Mouse (Mus musculus) liver, adult 2 months (tissue): ENCODE measurements around the gene Plch2. TPM values are rescaled to one million over a fixed set of nuclear protein-coding genes. Genes with fewer than 3 reads are reported as not detected.

ENCODE experiments used
- DNase-seq: peaks from one replicate; pipeline ENCODE4 v3.0.0-alpha.2; 2011; ENCODE audit warnings: low read depth, low spot score; ENCODE audit errors: extremely low read depth
- H3K27ac ChIP-seq: fragments of 200-500 bp; replicated peaks from 2 replicates; pipeline ENCODE4 v1.5.1; 2012; ENCODE audit warnings: low read depth, mild to moderate bottlenecking, control low read depth, inconsistent platforms, low read length; ENCODE audit not compliant: insufficient read depth
- H3K27me3 ChIP-seq: fragments of 200-500 bp; 2 replicates; pipeline ENCODE4 v1.6.1; 2012; ENCODE audit warnings: mild to moderate bottlenecking, moderate library complexity, low read length, inconsistent platforms; ENCODE audit not compliant: control insufficient read depth, insufficient read depth
- H3K36me3 ChIP-seq: fragments of 200-500 bp; 2 replicates; pipeline ENCODE4 v1.6.1; 2012; ENCODE audit warnings: low read length, inconsistent platforms; ENCODE audit not compliant: control insufficient read depth, insufficient read depth
- H3K4me1 ChIP-seq: fragments of 200-500 bp; 2 replicates; pipeline ENCODE4 v1.6.1; 2011; ENCODE audit warnings: low read length; ENCODE audit not compliant: control insufficient read depth, insufficient read depth
- H3K4me3 ChIP-seq: fragments of 200-500 bp; 2 replicates; pipeline ENCODE4 v1.5.1; 2011; ENCODE audit warnings: low read depth, mild to moderate bottlenecking, control low read depth, low read length, moderate library complexity; ENCODE audit not compliant: insufficient read depth
- H3K79me2 ChIP-seq: fragments of 200-500 bp; 2 replicates; pipeline ENCODE4 v1.6.1; 2012; ENCODE audit warnings: inconsistent platforms, mild to moderate bottlenecking, low read length, moderate library complexity; ENCODE audit not compliant: control insufficient read depth, insufficient read depth
- H3K9ac ChIP-seq: fragments of 200-500 bp; 2 replicates; pipeline ENCODE4 v1.6.1; 2012; ENCODE audit warnings: low read depth, mild to moderate bottlenecking, control low read depth, inconsistent platforms, low read length
- CTCF ChIP-seq: fragments of 200-500 bp; IDR thresholded peaks from 2 replicates; pipeline ENCODE4 v1.5.1; 2011; ENCODE audit warnings: low read depth, low read length, control low read depth
- POLR2A ChIP-seq: fragments of 200-500 bp; IDR thresholded peaks from 2 replicates; pipeline ENCODE4 v1.6.1; 2011; ENCODE audit warnings: low read length, control low read depth; ENCODE audit not compliant: insufficient read depth; ENCODE audit errors: extremely low read depth
- WGBS: fragments of 180-500 bp; shearing (Covaris S2); methylation state at CpG from one replicate; pipeline ENCODE4 v1.1.7; 2018; 5-methylcytosine and 5-hydroxymethylcytosine counted together
- polyA plus RNA-seq: library from polyadenylated mRNA; depleted of rRNA; stranded (reverse); fragments of >200 nt; gene quantifications from 2 replicates; pipeline ENCODE4 v1.2.3, GENCODE M21; 2012
- total RNA-seq: library from RNA; depleted of rRNA; stranded (reverse); fragments of >200 nt; gene quantifications from 2 replicates; pipeline ENCODE4 v1.2.3, GENCODE M21; 2014

The Plch2 gene
- total and polyA plus RNA-seq, 2 experiments = 0.01 TPM; not detected in 1

DNA sequence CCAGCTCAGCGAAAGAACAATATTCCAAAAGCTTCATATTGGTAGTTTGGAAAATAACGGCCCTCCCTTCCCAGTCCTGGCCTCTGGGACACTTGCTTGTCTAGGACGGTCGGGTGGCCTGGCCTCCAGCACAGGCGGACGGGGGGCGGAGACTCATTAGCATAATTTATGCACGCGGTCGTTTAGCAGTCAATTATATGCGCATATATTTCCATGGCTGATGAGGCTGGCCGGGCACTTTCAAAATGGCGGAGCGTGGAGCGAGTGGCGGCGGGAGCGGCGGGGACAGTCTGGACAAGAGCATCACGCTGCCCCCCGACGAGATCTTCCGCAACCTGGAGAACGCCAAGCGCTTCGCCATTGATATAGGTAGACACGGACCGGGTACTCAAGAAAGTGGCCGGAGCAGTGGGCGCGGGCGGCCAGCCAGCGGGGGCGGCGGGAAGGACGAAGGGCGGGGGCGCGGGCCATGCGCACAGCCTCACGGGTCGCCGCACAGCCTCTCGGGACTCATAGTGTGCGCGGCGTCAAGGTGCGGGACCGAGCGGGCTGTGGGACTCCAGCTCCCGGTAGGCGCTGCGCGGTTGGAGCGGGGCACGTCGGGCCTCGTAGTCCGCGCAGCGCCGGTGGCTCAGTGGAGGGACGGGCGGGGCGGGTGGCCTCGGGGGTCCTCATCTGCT lies 92.5 kb downstream of the Plch2 start, which contains the start of gene Pank4:
Pank4 (plus strand) TSS at position 223 of the 680 bp plus-strand sequence.
- peak; percentile 70; the same call in 1 of the 2 replicates for TF ChIP-seq POLR2A
- no peak for TF ChIP-seq CTCF
- peak; percentile 84 for DNase-seq
- H3K27ac ChIP-seq = peak within 1 kb of the TSS; percentile 90
- H3K4me3 ChIP-seq = peak within 1 kb of the TSS; percentile 95
- H3K4me1 ChIP-seq = peaks cover 3% of the 10 kb centered on the region
- peaks cover 7% of the 10 kb centered on the region; the same call in 1 of the 2 replicates for H3K79me2 ChIP-seq
- H3K9ac ChIP-seq = peak within 1 kb of the TSS; percentile 92
- under 1% methylated on average over 60 of the region's 66 CpGs for WGBS
- peaks cover 19% of the 10 kb centered on the region; the same call in 1 of the 2 replicates for H3K27me3 ChIP-seq
- no peaks in the 10 kb centered on the region for H3K36me3 ChIP-seq

DNA sequence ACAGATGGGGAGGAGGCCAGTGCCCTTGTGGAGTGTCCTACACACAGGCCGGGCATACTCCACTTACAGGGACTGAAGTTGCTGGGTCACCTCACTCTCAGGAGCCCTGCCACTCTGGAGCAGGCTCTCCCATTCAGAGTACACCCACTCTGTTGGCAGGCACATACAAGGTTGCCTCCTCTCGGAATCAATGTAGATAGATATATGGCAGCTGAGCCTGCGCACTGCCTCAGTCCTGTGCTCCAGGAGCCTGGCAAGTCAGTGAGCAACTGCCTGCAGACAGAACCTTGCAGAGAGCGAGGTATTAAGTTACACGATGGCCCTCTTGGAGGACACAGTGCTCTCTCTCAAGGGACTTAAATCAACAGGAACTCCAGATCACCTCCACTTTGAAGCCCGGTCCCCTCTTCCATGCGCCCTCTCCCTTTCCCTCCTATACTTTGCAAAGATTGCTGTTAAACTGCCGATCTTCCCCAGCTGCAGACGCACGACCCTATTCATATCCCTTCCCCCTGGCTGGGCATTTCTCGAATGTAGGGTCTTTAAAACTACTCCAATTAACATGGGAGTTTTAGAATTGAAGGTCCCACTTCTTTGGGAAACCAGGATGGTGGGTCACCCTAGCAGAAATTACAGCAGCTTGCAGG lies 93.3 kb downstream of the Plch2 start:
- Histone ChIP-seq H3K27ac (no peak overlapping the region), H3K79me2 (peaks cover 7% of the 10 kb centered on the region; the same call in 1 of the 2 replicates), H3K4me3 (no peak overlapping the region), H3K36me3 (no peaks in the 10 kb centered on the region), H3K9ac (0 out of 2 replicates have a peak overlapping the region, but pooled peaks have one; percentile 29), H3K27me3 (peaks cover 22% of the 10 kb centered on the region; the same call in 1 of the 2 replicates), H3K4me1 (peaks cover 3% of the 10 kb centered on the region)
- TF ChIP-seq POLR2A = no peak
- TF ChIP-seq CTCF = no peak
- 73% methylated on average over 11 of the region's 11 CpGs for WGBS
- no peak for DNase-seq

- WGBS = 90% methylated on average over 7 of the region's 7 CpGs
- DNase-seq = no peak
- Histone ChIP-seq H3K9ac (no peak overlapping the region), H3K36me3 (no peaks in the 10 kb centered on the region), H3K79me2 (peaks cover 7% of the 10 kb centered on the region; the same call in 1 of the 2 replicates), H3K27me3 (peaks cover 22% of the 10 kb centered on the region; the same call in 1 of the 2 replicates), H3K4me3 (no peak overlapping the region), H3K27ac (no peak overlapping the region), H3K4me1 (peaks cover 3% of the 10 kb centered on the region)
- TF ChIP-seq POLR2A (no peak), CTCF (no peak)
Measured at GRCm38 (mm10) chr4:154962683-154963082, 93.9 kb downstream of the Plch2 start.

- Histone ChIP-seq H3K4me1 (peaks cover 3% of the 10 kb centered on the region), H3K27ac (no peak overlapping the region), H3K9ac (no peak overlapping the region), H3K4me3 (no peak overlapping the region), H3K27me3 (peaks cover 22% of the 10 kb centered on the region; the same call in 1 of the 2 replicates), H3K79me2 (peaks cover 4% of the 10 kb centered on the region; the same call in 1 of the 2 replicates), H3K36me3 (no peaks in the 10 kb centered on the region)
- no peak for TF ChIP-seq CTCF
- no peak for TF ChIP-seq POLR2A
- WGBS = 46% methylated on average over 13 of the region's 13 CpGs
- DNase-seq = no peak
Measured at GRCm38 (mm10) chr4:154961911-154962310, 94.7 kb downstream of the Plch2 start.

- WGBS = 2% methylated on average over 47 of the region's 47 CpGs
- peak overlapping the region; percentile 21; the same call in 1 of the 2 replicates for H3K9ac ChIP-seq
Measured at GRCm38 (mm10) chr4:154961226-154961738, 95.3 kb downstream of the Plch2 start.

More at GRCm38 (mm10) chr4:154961226-154961738, 95.3 kb downstream of the Plch2 start:
- Histone ChIP-seq H3K36me3 (no peaks in the 10 kb centered on the region), H3K79me2 (peaks cover 4% of the 10 kb centered on the region; the same call in 1 of the 2 replicates), H3K4me3 (peak overlapping the region; percentile 33; the same call in 1 of the 2 replicates), H3K27ac (no peak overlapping the region), H3K27me3 (peaks cover 22% of the 10 kb centered on the region; the same call in 1 of the 2 replicates), H3K4me1 (peaks cover 3% of the 10 kb centered on the region)
- TF ChIP-seq POLR2A (no peak), CTCF (peak; percentile 8; the same call in 1 of the 2 replicates)
- DNase-seq = no peak
